Mouse (Mus musculus) brain, embryonic 14.5 days (tissue): ENCODE results near the gene Smg1.
"Not testable (repeated sequence)": the region's sequence is repeated elsewhere in the genome, so short reads cannot be mapped to it uniquely, and the experiment has no call there.

Experiments used
- CTCF ChIP-seq: fragments of 200-500 bp; IDR thresholded peaks from 2 replicates; pipeline ENCODE4 v1.5.1; 2012; ENCODE audit warnings: inconsistent platforms, mild to moderate bottlenecking, moderate library complexity, borderline replicate concordance; ENCODE audit not compliant: insufficient read depth, insufficient read length; ENCODE audit errors: extremely low read depth
- POLR2A ChIP-seq: fragments of 200-500 bp; IDR thresholded peaks from 2 replicates; pipeline ENCODE4 v1.6.1; 2012; ENCODE audit warnings: mild to moderate bottlenecking, inconsistent platforms, borderline replicate concordance; ENCODE audit not compliant: poor library complexity, insufficient read depth, insufficient read length, severe bottlenecking; ENCODE audit errors: extremely low read depth

- TF ChIP-seq CTCF, POLR2A: not testable (repeated sequence)
Measured at GRCm38 (mm10) chr7:118170125-118170524, 73.3 kb downstream of the Smg1 start.
